Mouse (Mus musculus): Measurements from ENCODE around the gene Rsrc1.
A peak's percentile ranks its signal among the peaks of the same experiment; 100 is the strongest.

The Rsrc1 gene

DNA sequence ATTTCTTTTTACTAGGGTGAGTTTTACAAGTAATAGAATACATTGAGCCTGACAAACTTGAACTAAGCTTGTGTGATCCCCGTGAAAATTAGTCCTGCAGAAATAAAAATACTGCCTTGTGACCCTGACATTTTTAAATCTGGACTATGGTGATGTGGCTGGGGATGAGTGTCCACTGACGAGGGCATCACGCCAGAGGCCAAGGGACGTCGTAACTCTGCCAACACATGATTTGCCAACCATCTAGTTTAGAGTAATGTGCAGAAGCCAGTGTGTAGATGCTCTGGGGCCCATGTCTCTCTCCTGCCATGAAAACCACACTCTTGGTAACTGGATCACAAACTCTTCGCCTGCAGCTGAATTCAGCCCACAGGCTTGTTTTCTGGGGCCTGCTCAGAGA, 386.3 kb downstream of the Rsrc1 start:
- no peak for DNase-seq (ENCODE audit: extremely low read depth, insufficient read length, low spot score)

DNA sequence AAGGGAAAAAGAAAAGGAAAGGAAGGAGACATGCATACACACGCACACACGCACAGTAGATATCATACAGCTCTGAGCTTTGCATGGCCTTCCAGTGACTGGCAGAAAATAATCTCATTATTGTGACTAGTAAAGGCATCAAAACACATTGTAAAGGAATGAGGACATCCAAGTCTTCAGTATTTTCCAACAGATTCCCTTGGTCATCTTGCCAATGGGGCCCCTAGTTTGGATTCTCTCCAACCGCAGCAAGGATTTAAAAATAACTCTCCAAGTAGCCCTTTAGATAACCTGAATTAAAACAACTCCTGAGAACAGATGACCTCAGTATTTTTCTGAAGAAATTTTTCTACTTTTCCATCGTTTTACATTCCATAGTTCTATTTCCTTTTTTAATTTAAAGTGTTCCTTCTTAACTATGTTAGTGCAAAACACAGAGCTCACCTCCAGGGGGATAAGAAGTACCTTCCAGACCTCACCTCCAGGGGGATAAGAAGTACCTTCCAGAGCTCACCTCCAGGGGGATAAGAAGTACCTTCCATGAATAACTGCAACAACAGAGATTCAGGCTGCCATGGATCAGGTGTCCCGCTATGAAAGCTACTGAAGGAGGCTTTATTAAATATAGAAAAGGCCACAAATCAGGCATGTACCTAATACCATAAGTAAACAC, 388.4 kb downstream of the Rsrc1 start:
- DNase-seq (ENCODE audit: extremely low read depth, insufficient read length, low spot score) = no peak

DNA sequence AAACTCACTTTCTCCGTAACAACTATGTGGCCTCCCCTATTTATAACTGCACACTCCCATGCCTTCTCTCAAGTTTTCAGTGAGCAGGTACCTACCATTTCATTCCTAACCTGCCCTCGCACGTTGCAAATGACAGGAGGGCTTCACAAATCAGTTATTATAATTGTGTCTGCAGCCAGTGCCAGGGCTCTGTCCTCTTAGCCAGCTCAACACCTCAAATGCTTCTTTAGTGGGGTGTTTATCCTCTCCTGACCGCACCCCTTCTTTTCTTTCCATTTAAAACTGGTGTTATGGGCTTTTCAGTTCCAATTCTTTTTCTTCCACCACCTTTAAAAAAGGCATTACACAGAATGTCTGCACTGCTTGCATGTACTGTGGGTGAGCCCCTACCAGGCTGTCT, 391.0 kb downstream of the Rsrc1 start:
- no peak for DNase-seq (ENCODE audit: extremely low read depth, insufficient read length, low spot score)

DNA sequence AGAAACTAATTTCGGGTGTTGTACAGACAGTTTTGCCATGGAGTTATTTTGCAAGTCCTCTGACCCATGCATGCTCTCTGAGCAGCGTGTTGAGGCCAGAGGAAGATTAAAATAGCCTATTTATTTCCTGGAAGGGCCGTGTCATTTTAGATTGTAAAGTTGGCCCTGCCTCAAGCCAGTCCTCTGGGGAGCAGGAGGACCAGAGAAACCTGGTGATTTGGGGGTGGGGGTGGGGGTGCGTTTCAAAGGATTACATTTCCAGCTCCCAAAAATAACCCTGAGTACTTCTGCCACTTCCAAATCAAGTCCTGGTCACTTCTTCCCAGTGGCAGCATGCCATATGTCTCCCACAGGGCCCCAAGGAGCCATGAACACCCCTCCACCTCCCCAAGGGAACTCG, 391.6 kb downstream of the Rsrc1 start:
- DNase-seq (ENCODE audit: extremely low read depth, insufficient read length, low spot score) = no peak

DNA sequence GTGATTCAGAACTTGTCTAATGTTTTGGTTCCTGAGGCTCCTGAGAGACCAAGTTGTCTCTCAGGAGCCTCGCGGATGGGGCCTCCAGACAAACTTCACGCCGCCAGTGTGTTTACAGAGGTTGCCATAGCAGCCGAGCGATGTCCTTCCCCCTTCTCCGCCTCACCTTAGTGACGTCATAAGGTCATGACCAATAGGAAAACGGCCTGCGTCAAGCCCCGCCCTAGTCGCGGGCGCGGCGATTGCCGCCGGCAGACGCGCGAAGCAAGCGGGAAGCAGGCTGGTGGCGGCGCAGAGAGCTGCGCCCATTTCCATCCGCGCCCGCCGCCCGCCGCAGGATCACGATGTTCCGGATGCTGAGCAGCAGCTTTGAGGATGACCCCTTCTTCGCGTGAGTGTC, 392.7 kb downstream of the Rsrc1 start, which contains the start of gene Mlf1:
Gene Mlf1 (plus strand): TSS at position 226 of the 400 bp plus-strand sequence.
- DNase-seq (ENCODE audit: extremely low read depth, insufficient read length, low spot score) = peak; percentile 45

DNA sequence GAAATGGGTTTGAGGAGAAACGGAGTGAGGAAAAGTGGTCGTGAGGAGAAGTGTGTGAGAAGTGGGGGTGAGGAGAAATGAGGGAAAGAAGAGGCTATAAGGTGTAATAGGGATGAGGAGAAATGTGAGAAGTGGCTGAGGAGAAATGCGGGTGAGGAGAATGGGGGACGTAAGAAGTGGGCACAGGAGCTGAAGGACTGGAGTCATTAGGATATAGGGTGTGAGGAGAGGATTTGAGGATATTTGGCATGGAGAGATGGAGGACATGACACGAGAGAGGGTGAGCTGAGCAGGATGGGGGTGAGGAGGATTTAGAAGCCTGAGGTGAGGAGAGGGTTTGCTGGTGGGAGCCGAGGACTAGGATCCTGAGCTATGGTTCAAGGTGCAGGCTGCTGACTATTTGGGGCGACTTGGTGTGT, 393.2 kb downstream of the Rsrc1 start:
- no peak for DNase-seq (ENCODE audit: extremely low read depth, insufficient read length, low spot score)

DNA sequence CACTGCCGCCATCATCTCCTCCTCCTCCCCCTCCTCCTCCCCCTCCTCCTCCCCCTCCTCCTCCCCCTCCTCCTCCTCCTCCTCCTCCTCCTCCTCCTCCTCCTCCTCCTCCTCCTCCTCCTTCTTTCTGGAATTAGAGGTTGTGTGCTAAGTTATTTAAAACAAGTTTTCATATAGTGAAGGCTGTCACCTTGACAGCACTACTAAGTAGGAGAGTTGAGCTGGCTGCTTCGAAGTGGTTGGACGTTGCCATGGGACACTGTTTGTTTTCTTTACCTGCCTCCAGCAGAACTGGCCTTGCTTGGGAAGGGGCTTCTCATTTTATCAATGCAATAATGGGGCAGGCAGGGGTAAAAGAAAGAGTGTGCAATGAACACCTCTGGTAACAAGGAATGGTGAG, 393.9 kb downstream of the Rsrc1 start, which contains the start of gene Gm17402:
Gene Gm17402 (minus strand): TSS at position 101 of the 400 bp plus-strand sequence.
- DNase-seq (ENCODE audit: extremely low read depth, insufficient read length, low spot score) = no peak

DNA sequence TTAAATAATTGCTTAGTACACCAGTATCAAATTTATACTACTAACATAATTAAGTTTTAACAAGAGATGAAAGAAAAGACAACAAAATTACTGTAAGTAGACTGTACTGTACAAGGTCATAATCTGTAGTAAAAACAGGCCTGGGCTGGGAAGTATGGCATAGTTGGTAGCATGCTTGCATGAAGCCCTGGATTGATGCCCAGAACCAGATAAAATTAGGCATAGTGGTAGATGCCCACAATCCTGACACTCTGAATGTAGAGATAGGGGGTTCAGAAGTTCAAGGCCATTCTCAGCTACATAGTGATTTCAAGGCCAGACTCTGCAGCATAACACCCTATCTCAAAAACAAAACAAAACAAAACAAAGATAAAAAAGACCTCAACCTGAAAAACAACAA, 397.0 kb downstream of the Rsrc1 start:
- no peak for DNase-seq (ENCODE audit: extremely low read depth, insufficient read length, low spot score)

Measured in 3134 (cell line).